Mouse (Mus musculus) erythroid progenitor cell, adult 5-6 weeks (primary cell): ENCODE results near the gene Slc15a4. TPM values are rescaled to one million over a fixed set of nuclear protein-coding genes. Genes with fewer than 3 reads are reported as not detected.

Experiments used
- ATAC-seq: replicated peaks from 2 replicates; pipeline ENCODE4 v1.8.0; 2016; ENCODE audit warnings: moderate number of reproducible peaks, mild to moderate bottlenecking, moderate TSS enrichment, inconsistent platforms; ENCODE audit not compliant: poor library complexity, low FRiP score, severe bottlenecking
- total RNA-seq, 2 experiments: library from RNA; stranded (forward) in 1 of 2; stranded (reverse) in 1 of 2; fragments of 150-400 nt in 1 of 2; fragments of 186-747, 209-891 nt in 1 of 2; gene quantifications; 2 replicates each; pipeline versions ENCODE4 v1.2.3 to v1.2.4; 2015 to 2017; ENCODE audit warnings: low replicate concordance in 2 of 2

The Slc15a4 gene
- total RNA-seq, 2 experiments from 2014 or later = 7.3 to 11.3 TPM

DNA sequence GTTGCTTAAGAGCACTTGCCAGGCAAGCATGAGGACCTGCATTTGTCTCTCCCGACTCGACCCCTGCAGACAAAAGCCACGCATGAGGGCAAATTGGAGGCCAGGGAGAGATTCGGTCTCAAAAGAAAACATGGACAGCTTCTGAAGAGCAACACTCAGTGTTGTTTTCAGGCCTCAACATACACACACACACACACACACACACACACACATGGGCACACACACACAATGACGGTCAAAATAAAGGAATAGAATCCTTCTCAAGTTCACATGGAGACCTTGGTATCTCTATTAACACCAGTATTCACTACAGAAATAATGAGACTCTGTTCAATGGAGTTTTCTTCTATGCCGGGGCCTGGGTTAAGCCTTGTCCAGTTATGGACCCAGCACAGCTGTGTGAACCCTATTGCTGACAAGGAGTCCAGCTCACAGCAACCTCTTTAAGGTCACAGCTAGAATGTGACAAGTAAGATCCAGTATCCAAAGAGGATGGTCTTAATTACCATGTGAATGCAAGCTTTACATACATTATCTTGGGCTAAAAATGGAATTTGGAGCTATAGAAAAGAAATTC, 65.4 kb downstream of the Slc15a4 start:
- ATAC-seq = no peak

DNA sequence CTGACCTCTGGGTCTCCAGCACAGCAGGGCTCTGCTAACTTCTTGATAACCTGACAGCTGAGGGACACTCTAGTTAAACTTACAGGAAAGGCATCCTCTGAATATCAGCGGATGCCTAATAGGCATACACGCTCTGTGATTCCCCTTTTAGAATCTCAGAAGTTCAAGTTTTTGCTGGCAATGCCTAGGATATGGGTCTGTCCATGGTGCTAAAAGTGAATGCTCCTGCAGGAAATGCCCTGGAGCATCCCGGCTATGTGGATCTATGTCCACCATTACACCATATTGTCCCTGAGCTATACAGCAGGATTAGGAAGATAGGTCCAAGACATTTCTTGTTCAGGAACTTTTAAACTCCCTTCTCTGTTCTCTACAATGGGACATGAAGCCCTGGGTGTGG, 71.6 kb downstream of the Slc15a4 start:
- no peak for ATAC-seq

- no peak for ATAC-seq
Measured at GRCm38 (mm10) chr5:127548136-127548535, 84.6 kb downstream of the Slc15a4 start.

GRCm38 (mm10) chr5:127546585-127546991, 86.1 kb downstream of the Slc15a4 start:
- ATAC-seq = no peak

Other genes starting within 250 kb of the Slc15a4 start
- gene Glt1d1, start 635 bp downstream of the Slc15a4 start, total RNA-seq (2015; ENCODE audit: low replicate concordance) = 0.42 and 4.0 TPM in 2 replicates
- 0.53 and 0.64 TPM in 2 replicates for gene Glt1d1, start 635 bp downstream of the Slc15a4 start, total RNA-seq (2017; ENCODE audit: low replicate concordance)